Mouse (Mus musculus) embryonic facial prominence, embryonic 12.5 days (tissue): ENCODE data around the gene Gm26566. TPM values are rescaled to one million over a fixed set of nuclear protein-coding genes. Genes with fewer than 3 reads are reported as not detected.

ENCODE experiments used
- ATAC-seq: fragments of 200-750 bp; cut with Nextera tagmentation; 2 replicates; pipeline ENCODE4 v1.8.0; 2017; ENCODE audit not compliant: insufficient number of reproducible peaks, insufficient read depth, low FRiP score, low TSS enrichment
- H3K27ac ChIP-seq: fragments of 300-500 bp; sonication (generic); 2 replicates; pipeline ENCODE4 v1.5.1; 2016; ENCODE audit warnings: mild to moderate bottlenecking
- H3K27me3 ChIP-seq: fragments of 300-500 bp; sonication (generic); 2 replicates; pipeline ENCODE4 v1.6.1; 2016; ENCODE audit warnings: mild to moderate bottlenecking, moderate library complexity
- H3K36me3 ChIP-seq: fragments of 300-500 bp; sonication (generic); 2 replicates; pipeline ENCODE4 v1.6.1; 2016; ENCODE audit warnings: mild to moderate bottlenecking
- H3K4me1 ChIP-seq: fragments of 300-500 bp; sonication (generic); 2 replicates; pipeline ENCODE4 v1.6.1; 2016
- H3K4me2 ChIP-seq: fragments of 300-500 bp; sonication (generic); replicated peaks from 2 replicates; pipeline ENCODE4 v1.6.1; 2016; ENCODE audit warnings: mild to moderate bottlenecking, moderate library complexity
- H3K4me3 ChIP-seq: fragments of 300-500 bp; sonication (generic); 2 replicates; pipeline ENCODE4 v1.5.1; 2016; ENCODE audit warnings: mild to moderate bottlenecking
- H3K9ac ChIP-seq: fragments of 300-500 bp; sonication (generic); 2 replicates; pipeline ENCODE4 v1.6.1; 2016; ENCODE audit warnings: mild to moderate bottlenecking, moderate library complexity
- H3K9me3 ChIP-seq: fragments of 300-500 bp; sonication (generic); 2 replicates; pipeline ENCODE4 v1.6.1; 2016; ENCODE audit warnings: mild to moderate bottlenecking, moderate library complexity
- WGBS: fragments of 180-500 bp; shearing (Covaris S2); methylation state at CpG from one replicate; pipeline ENCODE4 v1.1.7; 2016; 5-methylcytosine and 5-hydroxymethylcytosine counted together
- polyA plus RNA-seq: library from polyadenylated mRNA; unstranded; fragments of >200 nt; fragmentation: Nextera tagmentation; extraction: Ambion mirVana; gene quantifications from 2 replicates; pipeline ENCODE4 v1.2.1, GENCODE M21; 2016

Gene Gm26566
- polyA plus RNA-seq, 1 experiment from 2014 or later, result 1.8 TPM

- Histone ChIP-seq H3K36me3 (no peaks in the 10 kb centered on the region), H3K27ac (no peak overlapping the region), H3K4me2 (no peak overlapping the region), H3K4me1 (no peaks in the 10 kb centered on the region), H3K9ac (no peak overlapping the region), H3K9me3 (no peaks in the 10 kb centered on the region), H3K4me3 (no peak overlapping the region), H3K27me3 (no peaks in the 10 kb centered on the region)
- ATAC-seq, result no peak
- 77% methylated on average over 5 of the region's 5 CpGs for WGBS
Observed at GRCm38 (mm10) chr4:88698781-88699180, 22.8 kb upstream of the Gm26566 start.

- no peaks in the 10 kb centered on the region for H3K4me1 ChIP-seq
Observed at GRCm38 (mm10) chr4:88699301-88699700, 22.3 kb upstream of the Gm26566 start.

GRCm38 (mm10) chr4:88705924-88706323 lies 15.7 kb upstream of the Gm26566 start:
- Histone ChIP-seq H3K4me3 (no peak overlapping the region), H3K27ac (no peak overlapping the region), H3K27me3 (no peaks in the 10 kb centered on the region), H3K4me1 (no peaks in the 10 kb centered on the region), H3K9ac (no peak overlapping the region), H3K9me3 (no peaks in the 10 kb centered on the region), H3K36me3 (no peaks in the 10 kb centered on the region), H3K4me2 (no peak overlapping the region)
- WGBS, result 38% methylated on average over 3 of the region's 3 CpGs
- no peak for ATAC-seq

More at GRCm38 (mm10) chr4:88699301-88699700, 22.3 kb upstream of the Gm26566 start:
- Histone ChIP-seq H3K27me3 (no peaks in the 10 kb centered on the region), H3K36me3 (no peaks in the 10 kb centered on the region), H3K4me3 (no peak overlapping the region), H3K4me2 (no peak overlapping the region), H3K9ac (no peak overlapping the region), H3K27ac (no peak overlapping the region), H3K9me3 (no peaks in the 10 kb centered on the region)
- WGBS, result 80% methylated on average over 1 of the region's 1 CpGs
- ATAC-seq, result no peak

- Histone ChIP-seq H3K36me3 (no peaks in the 10 kb centered on the region), H3K4me1 (no peaks in the 10 kb centered on the region), H3K4me3 (no peak overlapping the region), H3K9me3 (no peaks in the 10 kb centered on the region), H3K27me3 (no peaks in the 10 kb centered on the region), H3K27ac (no peak overlapping the region), H3K4me2 (no peak overlapping the region), H3K9ac (no peak overlapping the region)
- ATAC-seq, result no peak
- WGBS, result 93% methylated on average over 1 of the region's 1 CpGs
Observed at GRCm38 (mm10) chr4:88707128-88707826, 14.3 kb upstream of the Gm26566 start.

- Histone ChIP-seq H3K4me1 (0 out of 2 replicates have a peak, but pooled peaks cover 4% of the 10 kb centered on the region), H3K27me3 (no peaks in the 10 kb centered on the region), H3K9ac (no peak overlapping the region), H3K9me3 (no peaks in the 10 kb centered on the region), H3K36me3 (peaks cover 29% of the 10 kb centered on the region), H3K27ac (no peak overlapping the region), H3K4me2 (no peak overlapping the region), H3K4me3 (no peak overlapping the region)
- ATAC-seq, result no peak
- WGBS, result 88% methylated on average over 1 of the region's 1 CpGs
Observed at GRCm38 (mm10) chr4:88714281-88714680, 7.3 kb upstream of the Gm26566 start.

GRCm38 (mm10) chr4:88715059-88715458 lies 6.5 kb upstream of the Gm26566 start:
- Histone ChIP-seq H3K9ac (no peak overlapping the region), H3K27ac (no peak overlapping the region), H3K36me3 (peaks cover 30% of the 10 kb centered on the region), H3K27me3 (no peaks in the 10 kb centered on the region), H3K4me2 (no peak overlapping the region), H3K9me3 (no peaks in the 10 kb centered on the region), H3K4me1 (peaks cover 5% of the 10 kb centered on the region), H3K4me3 (no peak overlapping the region)
- no peak for ATAC-seq

- Histone ChIP-seq H3K9ac (no peak overlapping the region), H3K36me3 (peaks cover 35% of the 10 kb centered on the region), H3K27ac (no peak overlapping the region), H3K4me2 (peak overlapping the region; percentile 49), H3K9me3 (no peaks in the 10 kb centered on the region), H3K27me3 (no peaks in the 10 kb centered on the region), H3K4me3 (peak overlapping the region; percentile 23), H3K4me1 (peaks cover 18% of the 10 kb centered on the region)
- WGBS, result 46% methylated on average over 1 of the region's 1 CpGs
- no peak for ATAC-seq
Observed at GRCm38 (mm10) chr4:88718715-88719114, 2.9 kb upstream of the Gm26566 start.

- Histone ChIP-seq H3K27ac (no peak overlapping the region), H3K36me3 (peaks cover 11% of the 10 kb centered on the region)
- ATAC-seq, result no peak
Observed at GRCm38 (mm10) chr4:88723497-88724090, 2.0 kb downstream of the Gm26566 start.

GRCm38 (mm10) chr4:88726727-88727126 lies 5.1 kb downstream of the Gm26566 start:
- no peaks in the 10 kb centered on the region for H3K4me1 ChIP-seq
- no peaks in the 10 kb centered on the region for H3K27me3 ChIP-seq
- no peaks in the 10 kb centered on the region for H3K36me3 ChIP-seq
- no peak overlapping the region for H3K27ac ChIP-seq
- H3K9ac ChIP-seq, result no peak overlapping the region
- WGBS, result 87% methylated on average over 6 of the region's 6 CpGs
- H3K4me3 ChIP-seq, result no peak overlapping the region
- no peaks in the 10 kb centered on the region for H3K9me3 ChIP-seq
- H3K4me2 ChIP-seq, result no peak overlapping the region
- no peak for ATAC-seq

More at GRCm38 (mm10) chr4:88723497-88724090, 2.0 kb downstream of the Gm26566 start:
- H3K9ac ChIP-seq, result no peak overlapping the region
- H3K9me3 ChIP-seq, result no peaks in the 10 kb centered on the region
- H3K4me1 ChIP-seq, result peaks cover 15% of the 10 kb centered on the region
- no peaks in the 10 kb centered on the region for H3K27me3 ChIP-seq
- H3K4me2 ChIP-seq, result no peak overlapping the region
- no peak overlapping the region for H3K4me3 ChIP-seq
- WGBS, result 51% methylated on average over 8 of the region's 8 CpGs

- ATAC-seq, result no peak
- Histone ChIP-seq H3K36me3 (no peaks in the 10 kb centered on the region), H3K4me1 (no peaks in the 10 kb centered on the region), H3K27ac (no peak overlapping the region), H3K4me3 (no peak overlapping the region), H3K9ac (no peak overlapping the region), H3K4me2 (no peak overlapping the region), H3K9me3 (no peaks in the 10 kb centered on the region), H3K27me3 (no peaks in the 10 kb centered on the region)
- WGBS, result 0% methylated on average over 1 of the region's 1 CpGs
Observed at GRCm38 (mm10) chr4:88727324-88727723, 5.7 kb downstream of the Gm26566 start.

- Histone ChIP-seq H3K4me2 (no peak overlapping the region), H3K4me1 (no peaks in the 10 kb centered on the region), H3K27ac (no peak overlapping the region), H3K4me3 (no peak overlapping the region), H3K9ac (no peak overlapping the region), H3K36me3 (no peaks in the 10 kb centered on the region), H3K9me3 (no peaks in the 10 kb centered on the region), H3K27me3 (no peaks in the 10 kb centered on the region)
- 2% methylated on average over 2 of the region's 2 CpGs for WGBS
- no peak for ATAC-seq
Observed at GRCm38 (mm10) chr4:88738480-88738879, 16.9 kb downstream of the Gm26566 start.

GRCm38 (mm10) chr4:88739036-88739435 lies 17.4 kb downstream of the Gm26566 start:
- no peak overlapping the region for H3K4me2 ChIP-seq
- 86% methylated on average over 6 of the region's 6 CpGs for WGBS

More at GRCm38 (mm10) chr4:88739036-88739435, 17.4 kb downstream of the Gm26566 start:
- Histone ChIP-seq H3K27me3 (no peaks in the 10 kb centered on the region), H3K4me1 (no peaks in the 10 kb centered on the region), H3K36me3 (no peaks in the 10 kb centered on the region), H3K9me3 (no peaks in the 10 kb centered on the region), H3K27ac (no peak overlapping the region), H3K9ac (no peak overlapping the region), H3K4me3 (no peak overlapping the region)
- no peak for ATAC-seq
